Mouse (Mus musculus) heart, postnatal 0 days (tissue): ENCODE data around the gene Rdh16f2.

Experiments used
- CTCF ChIP-seq: IDR thresholded peaks from 2 replicates; pipeline ENCODE4 v1.5.1; 2016; ENCODE audit warnings: antibody characterized with exemption, control low read depth, low read depth
- EP300 ChIP-seq: IDR thresholded peaks from 2 replicates; pipeline ENCODE4 v1.6.1; 2016; ENCODE audit warnings: antibody characterized with exemption, low read depth

DNA sequence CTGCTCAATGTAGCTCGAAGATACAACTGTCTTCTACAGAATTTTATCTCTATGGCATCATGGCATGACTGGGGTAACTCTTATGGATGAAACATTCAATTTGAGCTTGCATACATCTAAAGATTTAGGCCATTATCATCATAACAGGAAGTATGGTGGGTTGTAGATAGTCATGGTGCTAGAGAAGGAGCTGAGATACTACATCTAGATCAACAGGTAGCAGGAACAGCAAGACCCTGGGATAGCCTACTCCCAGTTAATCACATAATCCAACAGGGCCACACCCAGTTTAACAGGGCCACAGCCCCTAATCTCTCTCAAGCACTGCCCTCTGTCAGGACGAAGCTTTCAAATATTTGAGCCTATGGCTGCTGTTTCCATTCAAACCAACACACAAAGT lies 25.5 kb upstream of the Rdh16f2 start:
- TF ChIP-seq CTCF (no peak), EP300 (no peak)
